Comparison of ENCODE assay signal across 26 mouse cellular contexts in genomic region chr14:79244571-79244970, GRCm38 (mm10). TPM values are rescaled to one million over a fixed set of nuclear protein-coding genes. Genes with fewer than 3 reads are reported as not detected.
DNase-seq lines count a peak whose midpoint lies in the region; ATAC-seq and TF ChIP-seq lines count a peak whose summit lies in the region.
"Had no signal": no experiment of that assay in that cellular context is flagged by ENCODE, and none has a peak within 500 bp of the region (broad histone marks: within the 10 kb centered on the region; RNA-seq: fewer than 3 reads in every experiment).

No protein-coding gene starts in this region.

- H3K4me1 ChIP-seq in hindbrain, embryonic 15.5 days (replicated peaks) = peaks cover 10% of the 10 kb centered on the region
- H3K4me1 ChIP-seq in hindbrain, embryonic 12.5 days = peaks cover 9% of the 10 kb centered on the region; the same call in 1 of the 2 replicates
- peaks cover 2% of the 10 kb centered on the region; the same call in 1 of the 2 replicates for H3K4me1 ChIP-seq in midbrain, postnatal 0 days (ENCODE audit: insufficient read depth, low read length)
- H3K4me1 ChIP-seq: liver, embryonic 13.5 days; lung, embryonic 15.5 days; neural tube, embryonic 12.5 days had no signal

- peak overlapping the region; percentile 27 for H3K27ac ChIP-seq in hindbrain, embryonic 15.5 days (replicated peaks)
- no peak overlapping the region for H3K27ac ChIP-seq in hindbrain, embryonic 12.5 days
- H3K27ac ChIP-seq in midbrain, postnatal 0 days (ENCODE audit: low read depth, low read length) = 0 out of 2 replicates have a peak overlapping the region, but pooled peaks have one; percentile 14
- H3K27ac ChIP-seq: gastrocnemius, adult 2 months; heart, embryonic 13.5 days; left cerebral cortex, adult 2 months; liver, embryonic 13.5 days; lung, embryonic 15.5 days; neural tube, embryonic 12.5 days had no signal

- no peak overlapping the region for H3K4me3 ChIP-seq in hindbrain, embryonic 15.5 days
- H3K4me3 ChIP-seq in hindbrain, embryonic 12.5 days = no peak overlapping the region
- H3K4me3 ChIP-seq in midbrain, postnatal 0 days (ENCODE audit: low read depth, low read length) = no peak overlapping the region
- H3K4me3 ChIP-seq: gastrocnemius, adult 2 months; heart, embryonic 13.5 days; left cerebral cortex, adult 2 months; liver, embryonic 13.5 days; lung, embryonic 15.5 days; neural tube, embryonic 12.5 days had no signal

- no peaks in the 10 kb centered on the region for H3K9me3 ChIP-seq in hindbrain, embryonic 15.5 days
- H3K9me3 ChIP-seq in hindbrain, embryonic 12.5 days (replicated peaks) = peaks cover 3% of the 10 kb centered on the region; the same call in 1 of the 2 replicates
- no peaks in the 10 kb centered on the region for H3K9me3 ChIP-seq in midbrain, postnatal 0 days (ENCODE audit: low read length)
- H3K9me3 ChIP-seq: liver, embryonic 13.5 days; lung, embryonic 15.5 days had no signal

- 47% methylated on average over 3 of the region's 3 CpGs for WGBS in hindbrain, embryonic 15.5 days
- 56% methylated on average over 3 of the region's 3 CpGs for WGBS in hindbrain, embryonic 12.5 days
- WGBS in midbrain, postnatal 0 days = 44% methylated on average over 3 of the region's 3 CpGs

- no peak for TF ChIP-seq CTCF in midbrain, postnatal 0 days (IDR thresholded peaks at IDR 0.05)

- no peaks in the 10 kb centered on the region for H3K27me3 ChIP-seq in hindbrain, embryonic 15.5 days
- H3K27me3 ChIP-seq in hindbrain, embryonic 12.5 days = no peaks in the 10 kb centered on the region
- no peaks in the 10 kb centered on the region for H3K27me3 ChIP-seq in midbrain, postnatal 0 days (ENCODE audit: insufficient read depth, low read length)
- H3K27me3 ChIP-seq: liver, embryonic 13.5 days; lung, embryonic 15.5 days; neural tube, embryonic 12.5 days had no signal

- H3K36me3 ChIP-seq in hindbrain, embryonic 15.5 days = no peaks in the 10 kb centered on the region
- no peaks in the 10 kb centered on the region for H3K36me3 ChIP-seq in hindbrain, embryonic 12.5 days
- no peaks in the 10 kb centered on the region for H3K36me3 ChIP-seq in midbrain, postnatal 0 days (ENCODE audit: insufficient read depth, low read length)
- H3K36me3 ChIP-seq: heart, embryonic 13.5 days; liver, embryonic 13.5 days; lung, embryonic 15.5 days; neural tube, embryonic 12.5 days had no signal

- ATAC-seq in cerebellum, adult (ENCODE audit: insufficient number of reproducible peaks, low FRiP score, low TSS enrichment) = peak; percentile 50; the same call in 1 of the 2 replicates
- peak; percentile 72 for ATAC-seq in hindbrain, embryonic 15.5 days (ENCODE audit: low FRiP score, low read depth)
- no peak for ATAC-seq in hindbrain, embryonic 12.5 days (ENCODE audit: low FRiP score)
- peak; percentile 31; the same call in 1 of the 2 replicates for ATAC-seq in midbrain, postnatal 0 days (ENCODE audit: low FRiP score)
- ATAC-seq: intestine, postnatal 0 days had no signal

- no peak for DNase-seq in cerebellum, adult 8-10 months
- peak; percentile 21 for DNase-seq in thymus, postnatal 14 days
- no peak for DNase-seq in thymus, postnatal 10 days (ENCODE audit: low spot score in 2 of 2)
- peak; percentile 78 for DNase-seq in midbrain, postnatal 0 days (ENCODE audit: low spot score)
- DNase-seq in lung, postnatal 4 days = no peak
- DNase-seq: gastrocnemius, adult 2 months; heart, postnatal 36 days; liver, embryonic 13.5 days; right cerebral cortex, postnatal 25 days had no signal

- H3K4me2 ChIP-seq in hindbrain, embryonic 15.5 days = no peak overlapping the region
- H3K4me2 ChIP-seq in hindbrain, embryonic 12.5 days (replicated peaks) = no peak overlapping the region
- H3K4me2 ChIP-seq in midbrain, postnatal 0 days (ENCODE audit: low read depth, low read length, poor library complexity, severe bottlenecking) = no peak overlapping the region
- H3K4me2 ChIP-seq: heart, embryonic 13.5 days; liver, embryonic 13.5 days; lung, embryonic 15.5 days; neural tube, embryonic 12.5 days had no signal

- H3K9ac ChIP-seq in hindbrain, embryonic 15.5 days = no peak overlapping the region
- no peak overlapping the region for H3K9ac ChIP-seq in hindbrain, embryonic 12.5 days
- no peak overlapping the region for H3K9ac ChIP-seq in midbrain, postnatal 0 days (replicated peaks; ENCODE audit: low read length, poor library complexity, severe bottlenecking)
- H3K9ac ChIP-seq: heart, embryonic 13.5 days; liver, embryonic 13.5 days; lung, embryonic 15.5 days; neural tube, embryonic 12.5 days had no signal

RNA-seq across cellular contexts. Expression of gene Zfp957, which starts 2.6 kb away (rescaled TPM):
- polyA plus RNA-seq in hindbrain, embryonic 15.5 days (2015; fragmentation: Nextera tagmentation; extraction: Ambion mirVana) = not detected in 2 replicates
- polyA plus RNA-seq in hindbrain, embryonic 12.5 days (2016; fragmentation: Nextera tagmentation; extraction: Ambion mirVana) = 0.19 TPM in 1 of 2 replicates, not detected in the other
- not detected in 2 replicates for total RNA-seq in midbrain, postnatal 0 days (2014; rRNA removed)
- polyA plus RNA-seq in midbrain, postnatal 0 days (2015; fragmentation: Nextera tagmentation; extraction: Ambion mirVana) = 0.07 TPM in 1 of 2 replicates, not detected in the other
- total RNA-seq: adrenal gland, adult 18-20 months; gastrocnemius, adult 2 months; granulocyte monocyte progenitor cell, adult 5-6 weeks; heart, postnatal 36 days; layer of hippocampus, adult 18-20 months; left cerebral cortex, adult 2 months; MEL; monocyte, adult 5-6 weeks had no signal
- polyA plus RNA-seq: embryonic facial prominence, embryonic 11.5 days; heart, embryonic 13.5 days; intestine, postnatal 0 days; kidney, embryonic 16.5 days; limb, embryonic 11.5 days; liver, embryonic 13.5 days; lung, embryonic 15.5 days; neural tube, embryonic 12.5 days; urinary bladder, adult 2 months had no signal

RNA-seq across cellular contexts. Expression of gene Rgcc, which starts 56.9 kb away (rescaled TPM):
- 40.4 and 41.1 TPM in 2 replicates for polyA plus RNA-seq in hindbrain, embryonic 15.5 days (2015; fragmentation: Nextera tagmentation; extraction: Ambion mirVana)
- polyA plus RNA-seq in hindbrain, embryonic 12.5 days (2016; fragmentation: Nextera tagmentation; extraction: Ambion mirVana) = 32.4 and 41.0 TPM in 2 replicates
- 34.2 and 64.3 TPM in 2 replicates for total RNA-seq in midbrain, postnatal 0 days (2014; rRNA removed)
- 29.9 and 40.6 TPM in 2 replicates for polyA plus RNA-seq in midbrain, postnatal 0 days (2015; fragmentation: Nextera tagmentation; extraction: Ambion mirVana)

Comparison
In these comparisons a context has a peak if more than half of its experiments do, and no peak if none do; other contexts are left out.
1. DNase-seq: peak in thymus, postnatal 14 days (single experiment) and midbrain, postnatal 0 days (single experiment); none in cerebellum, adult 8-10 months (single experiment), thymus, postnatal 10 days (0 of 2) and lung, postnatal 4 days (0 of 2).